Mouse (Mus musculus): ENCODE measurements around the gene Esrp2. TPM values are rescaled to one million over a fixed set of nuclear protein-coding genes. Genes with fewer than 3 reads are reported as not detected.
A peak's percentile ranks its signal among the peaks of the same experiment; 100 is the strongest.

Esrp2 gene
- polyA plus RNA-seq, 1 experiment, result 0.04 TPM

GRCm38 (mm10) chr8:106165460-106165859 is 28.7 kb upstream of the Esrp2 start:
- peaks cover 24% of the 10 kb centered on the region for H3K79me2 ChIP-seq (ENCODE audit: control insufficient read depth, insufficient read depth)
- peaks cover 15% of the 10 kb centered on the region for H3K36me3 ChIP-seq (ENCODE audit: control insufficient read depth, insufficient read depth)
- TF ChIP-seq CTCF (IDR thresholded peaks at IDR 0.05; ENCODE audit: control insufficient read depth, insufficient read depth, insufficient read length), result peak; percentile 39
- TF ChIP-seq MYOD1 (IDR thresholded peaks at IDR 0.05; ENCODE audit: control insufficient read depth, insufficient read length, low read depth), result no peak
- no peak for TF ChIP-seq MAX (IDR thresholded peaks at IDR 0.05)
- H3K79me3 ChIP-seq (ENCODE audit: low read depth), result peaks cover 15% of the 10 kb centered on the region
- H3K27me3 ChIP-seq (ENCODE audit: control insufficient read depth, insufficient read depth, insufficient read length), result no peaks in the 10 kb centered on the region
- H3K4me3 ChIP-seq (ENCODE audit: insufficient read depth, poor library complexity, severe bottlenecking), result no peak overlapping the region
- H3ac ChIP-seq (ENCODE audit: control insufficient read depth, insufficient read length, low read depth), result no peak overlapping the region

- H3K4me3 ChIP-seq (ENCODE audit: insufficient read depth, poor library complexity, severe bottlenecking), result no peak overlapping the region
- H3K36me3 ChIP-seq (ENCODE audit: control insufficient read depth, insufficient read depth), result peaks cover 22% of the 10 kb centered on the region
- no peak overlapping the region for H3ac ChIP-seq (ENCODE audit: control insufficient read depth, insufficient read length, low read depth)
- no peaks in the 10 kb centered on the region for H3K79me3 ChIP-seq (ENCODE audit: low read depth)
- H3K27me3 ChIP-seq (ENCODE audit: control insufficient read depth, insufficient read depth, insufficient read length), result no peaks in the 10 kb centered on the region
- TF ChIP-seq MAX (IDR thresholded peaks at IDR 0.05) (no peak), CEBPB (IDR thresholded peaks at IDR 0.05; ENCODE audit: low read depth) (no peak), USF1 (IDR thresholded peaks at IDR 0.05; ENCODE audit: low read depth) (no peak), CTCF (IDR thresholded peaks at IDR 0.05; ENCODE audit: control insufficient read depth, insufficient read depth, insufficient read length) (no peak), MYOD1 (IDR thresholded peaks at IDR 0.05; ENCODE audit: control insufficient read depth, insufficient read length, low read depth) (no peak), MYOG (IDR thresholded peaks at IDR 0.05; ENCODE audit: control insufficient read depth, extremely low read depth, insufficient read length) (no peak)
- peaks cover 2% of the 10 kb centered on the region for H3K79me2 ChIP-seq (ENCODE audit: control insufficient read depth, insufficient read depth)
These were observed 26.5 kb upstream of the Esrp2 start for GRCm38 (mm10) chr8:106163251-106163650.

GRCm38 (mm10) chr8:106159876-106160275 is 23.1 kb upstream of the Esrp2 start:
- Histone ChIP-seq H3ac (ENCODE audit: control insufficient read depth, insufficient read length, low read depth) (no peak overlapping the region), H3K36me3 (ENCODE audit: control insufficient read depth, insufficient read depth) (peaks cover 36% of the 10 kb centered on the region), H3K27me3 (ENCODE audit: control insufficient read depth, insufficient read depth, insufficient read length) (no peaks in the 10 kb centered on the region), H3K79me2 (ENCODE audit: control insufficient read depth, insufficient read depth) (no peaks in the 10 kb centered on the region), H3K79me3 (ENCODE audit: low read depth) (no peaks in the 10 kb centered on the region), H3K4me3 (ENCODE audit: insufficient read depth, poor library complexity, severe bottlenecking) (no peak overlapping the region)
- no peak for TF ChIP-seq CTCF (IDR thresholded peaks at IDR 0.05; ENCODE audit: control insufficient read depth, insufficient read depth, insufficient read length)
- no peak for TF ChIP-seq CEBPB (IDR thresholded peaks at IDR 0.05; ENCODE audit: low read depth)
- TF ChIP-seq MYOD1 (IDR thresholded peaks at IDR 0.05; ENCODE audit: control insufficient read depth, insufficient read length, low read depth), result no peak
- TF ChIP-seq MYOG (IDR thresholded peaks at IDR 0.05; ENCODE audit: control insufficient read depth, extremely low read depth, insufficient read length), result no peak
- no peak for TF ChIP-seq FOSL1 (IDR thresholded peaks at IDR 0.05; ENCODE audit: insufficient read depth, low read length, poor library complexity, severe bottlenecking)
- no peak for TF ChIP-seq MAX (IDR thresholded peaks at IDR 0.05)
- no peak for TF ChIP-seq USF1 (IDR thresholded peaks at IDR 0.05; ENCODE audit: low read depth)

DNA sequence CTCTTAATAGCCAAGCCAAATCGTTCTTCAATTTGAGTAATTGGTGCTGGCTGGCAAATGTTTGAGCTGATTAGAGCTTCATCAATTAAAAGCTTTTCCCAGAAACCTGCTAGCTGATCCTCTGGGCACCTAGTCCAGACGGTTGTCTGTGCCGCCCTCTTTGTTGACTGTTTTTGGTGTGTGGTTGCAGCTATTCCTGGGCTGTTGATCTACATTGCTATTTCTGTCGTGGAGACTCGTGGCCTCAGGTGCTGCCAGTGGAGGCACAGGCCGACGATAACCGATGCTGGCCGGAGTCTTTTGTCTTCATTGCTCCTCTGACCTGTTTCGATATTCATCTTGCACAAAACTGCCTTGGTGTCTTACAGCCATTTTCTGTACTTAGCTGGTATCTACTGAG is 21.6 kb upstream of the Esrp2 start:
- Histone ChIP-seq H3K4me3 (ENCODE audit: insufficient read depth, poor library complexity, severe bottlenecking) (no peak overlapping the region), H3ac (ENCODE audit: control insufficient read depth, insufficient read length, low read depth) (no peak overlapping the region), H3K27me3 (ENCODE audit: control insufficient read depth, insufficient read depth, insufficient read length) (no peaks in the 10 kb centered on the region), H3K36me3 (ENCODE audit: control insufficient read depth, insufficient read depth) (peaks cover 29% of the 10 kb centered on the region), H3K79me2 (ENCODE audit: control insufficient read depth, insufficient read depth) (no peaks in the 10 kb centered on the region), H3K79me3 (ENCODE audit: low read depth) (no peaks in the 10 kb centered on the region)
- no peak for TF ChIP-seq MAX (IDR thresholded peaks at IDR 0.05)
- TF ChIP-seq MYOG (IDR thresholded peaks at IDR 0.05; ENCODE audit: control insufficient read depth, extremely low read depth, insufficient read length), result no peak
- no peak for TF ChIP-seq MYOD1 (IDR thresholded peaks at IDR 0.05; ENCODE audit: control insufficient read depth, insufficient read length, low read depth)

DNA sequence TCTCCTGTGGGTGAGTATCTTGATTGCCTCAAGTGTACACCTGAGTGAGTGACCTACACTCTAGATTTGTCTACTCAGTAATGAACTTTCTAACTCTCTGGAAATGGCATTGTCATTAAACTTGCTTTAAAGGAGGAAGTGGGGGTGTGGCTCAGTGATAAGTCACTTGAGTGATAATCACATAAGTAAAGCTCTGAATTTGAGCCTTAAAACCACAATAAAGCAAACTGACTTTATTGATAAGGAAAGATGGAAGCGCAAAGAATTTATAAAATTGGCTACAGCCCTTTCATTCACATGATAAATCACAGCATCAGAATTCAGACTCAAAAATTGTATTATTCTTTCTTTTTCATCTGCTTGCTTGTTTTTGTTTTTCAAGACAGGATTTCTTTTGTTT is 20.6 kb upstream of the Esrp2 start:
- Histone ChIP-seq H3K27me3 (ENCODE audit: control insufficient read depth, insufficient read depth, insufficient read length) (no peaks in the 10 kb centered on the region), H3K79me2 (ENCODE audit: control insufficient read depth, insufficient read depth) (no peaks in the 10 kb centered on the region), H3K79me3 (ENCODE audit: low read depth) (no peaks in the 10 kb centered on the region), H3ac (ENCODE audit: control insufficient read depth, insufficient read length, low read depth) (no peak overlapping the region), H3K4me3 (ENCODE audit: insufficient read depth, poor library complexity, severe bottlenecking) (no peak overlapping the region), H3K36me3 (ENCODE audit: control insufficient read depth, insufficient read depth) (peaks cover 29% of the 10 kb centered on the region)
- TF ChIP-seq CEBPB (IDR thresholded peaks at IDR 0.05; ENCODE audit: low read depth) (no peak), MYOD1 (IDR thresholded peaks at IDR 0.05; ENCODE audit: control insufficient read depth, insufficient read length, low read depth) (no peak), USF1 (IDR thresholded peaks at IDR 0.05; ENCODE audit: low read depth) (no peak), CTCF (IDR thresholded peaks at IDR 0.05; ENCODE audit: control insufficient read depth, insufficient read depth, insufficient read length) (no peak), FOSL1 (IDR thresholded peaks at IDR 0.05; ENCODE audit: insufficient read depth, low read length, poor library complexity, severe bottlenecking) (no peak), MAX (IDR thresholded peaks at IDR 0.05) (no peak), MYOG (IDR thresholded peaks at IDR 0.05; ENCODE audit: control insufficient read depth, extremely low read depth, insufficient read length) (no peak)

- Histone ChIP-seq H3K79me3 (ENCODE audit: low read depth) (peaks cover 4% of the 10 kb centered on the region), H3K79me2 (ENCODE audit: control insufficient read depth, insufficient read depth) (peaks cover 21% of the 10 kb centered on the region), H3ac (ENCODE audit: control insufficient read depth, insufficient read length, low read depth) (no peak overlapping the region), H3K4me3 (ENCODE audit: insufficient read depth, poor library complexity, severe bottlenecking) (no peak overlapping the region), H3K36me3 (ENCODE audit: control insufficient read depth, insufficient read depth) (peaks cover 14% of the 10 kb centered on the region), H3K27me3 (ENCODE audit: control insufficient read depth, insufficient read depth, insufficient read length) (no peaks in the 10 kb centered on the region)
- TF ChIP-seq CTCF (IDR thresholded peaks at IDR 0.05; ENCODE audit: control insufficient read depth, insufficient read depth, insufficient read length), result no peak
- TF ChIP-seq MYOG (IDR thresholded peaks at IDR 0.05; ENCODE audit: control insufficient read depth, extremely low read depth, insufficient read length), result no peak
- no peak for TF ChIP-seq CEBPB (IDR thresholded peaks at IDR 0.05; ENCODE audit: low read depth)
- no peak for TF ChIP-seq FOSL1 (IDR thresholded peaks at IDR 0.05; ENCODE audit: insufficient read depth, low read length, poor library complexity, severe bottlenecking)
- no peak for TF ChIP-seq USF1 (IDR thresholded peaks at IDR 0.05; ENCODE audit: low read depth)
These were observed 16.1 kb upstream of the Esrp2 start for GRCm38 (mm10) chr8:106152876-106153275.
